Mouse (Mus musculus) activated CD4-positive, CD25-positive, alpha-beta regulatory T cell, adult 9 weeks (primary cell): Measurements from ENCODE around the gene Gm4737. TPM values are rescaled to one million over a fixed set of nuclear protein-coding genes. Genes with fewer than 3 reads are reported as not detected.

Source experiments
- polyA plus RNA-seq: library from polyadenylated mRNA; unstranded; fragments of 100-300 nt; shearing (Covaris generic); gene quantifications from one replicate; pipeline ENCODE4 v1.2.1, GENCODE M21; 2017

Gm4737 gene
- polyA plus RNA-seq = 10.0 TPM

GRCm38 (mm10) chr16:46154832-46155231 is at the start of gene Gm4737:
Gene Gm4737 (minus strand): TSS chr16:46155077.

GRCm38 (mm10) chr16:46120020-46120419 is 34.9 kb downstream of the Gm4737 start, which contains the start of gene Cd96:
Gene Cd96 (minus strand): TSS chr16:46120251.

Other genes starting within 250 kb of the Gm4737 start
- gene Phldb2, start 201.5 kb downstream of the Gm4737 start, polyA plus RNA-seq = 0.20 TPM
- 19.2 TPM for gene Plcxd2, start 144.9 kb downstream of the Gm4737 start, polyA plus RNA-seq
- gene Cd96, start 34.8 kb downstream of the Gm4737 start, polyA plus RNA-seq = 247 TPM